Mouse (Mus musculus): ENCODE results near the gene Hcar1. TPM values are rescaled to one million over a fixed set of nuclear protein-coding genes. Genes with fewer than 3 reads are reported as not detected.

Hcar1 gene
- polyA plus RNA-seq, 1 experiment from 2014 or later, result not detected

Other genes starting within 250 kb of the Hcar1 start
- 46.3 and 48.7 TPM in 2 replicates for gene Clip1, start 195.4 kb downstream of the Hcar1 start, polyA plus RNA-seq (2016; fragmentation: Nextera tagmentation; extraction: Ambion mirVana)
- 98.1 and 111 TPM in 2 replicates for gene Zcchc8, start 158.9 kb downstream of the Hcar1 start, polyA plus RNA-seq (2016; fragmentation: Nextera tagmentation; extraction: Ambion mirVana)
- gene Rsrc2, start 130.6 kb downstream of the Hcar1 start, polyA plus RNA-seq (2016; fragmentation: Nextera tagmentation; extraction: Ambion mirVana), result 113 and 138 TPM in 2 replicates
- gene Kntc1, start 130.3 kb downstream of the Hcar1 start, polyA plus RNA-seq (2016; fragmentation: Nextera tagmentation; extraction: Ambion mirVana), result 45.8 and 48.8 TPM in 2 replicates
- not detected in 2 replicates for gene Hcar2, start 14.5 kb downstream of the Hcar1 start, polyA plus RNA-seq (2016; fragmentation: Nextera tagmentation; extraction: Ambion mirVana)
- gene Denr, start 27.2 kb upstream of the Hcar1 start, polyA plus RNA-seq (2016; fragmentation: Nextera tagmentation; extraction: Ambion mirVana), result 179 and 186 TPM in 2 replicates
- gene Gm43518, start 47.4 kb upstream of the Hcar1 start, polyA plus RNA-seq (2016; fragmentation: Nextera tagmentation; extraction: Ambion mirVana), result 1.3 and 3.2 TPM in 2 replicates
- 4.0 and 6.2 TPM in 2 replicates for gene Ccdc62, start 50.7 kb upstream of the Hcar1 start, polyA plus RNA-seq (2016; fragmentation: Nextera tagmentation; extraction: Ambion mirVana)
- 7.1 and 8.3 TPM in 2 replicates for gene Hip1r, start 93.6 kb upstream of the Hcar1 start, polyA plus RNA-seq (2016; fragmentation: Nextera tagmentation; extraction: Ambion mirVana)
- 40.5 and 42.6 TPM in 2 replicates for gene Vps37b, start 152.2 kb upstream of the Hcar1 start, polyA plus RNA-seq (2016; fragmentation: Nextera tagmentation; extraction: Ambion mirVana)
- gene Abcb9, start 215.8 kb upstream of the Hcar1 start, polyA plus RNA-seq (2016; fragmentation: Nextera tagmentation; extraction: Ambion mirVana), result 0.13 and 0.55 TPM in 2 replicates
- 13.2 and 16.2 TPM in 2 replicates for gene Ogfod2, start 232.3 kb upstream of the Hcar1 start, polyA plus RNA-seq (2016; fragmentation: Nextera tagmentation; extraction: Ambion mirVana)
- gene Arl6ip4, start 236.1 kb upstream of the Hcar1 start, polyA plus RNA-seq (2016; fragmentation: Nextera tagmentation; extraction: Ambion mirVana), result 139 and 150 TPM in 2 replicates

Measured in limb, embryonic 10.5 days (tissue).